Mouse (Mus musculus) forebrain, embryonic 16.5 days (tissue): ENCODE results near the gene Parp8. TPM values are rescaled to one million over a fixed set of nuclear protein-coding genes. Genes with fewer than 3 reads are reported as not detected.
A peak's percentile ranks its signal among the peaks of the same experiment; 100 is the strongest.

Experiments
- ATAC-seq: fragments of 200-750 bp; cut with Nextera tagmentation; 2 replicates; pipeline ENCODE4 v1.8.0; 2017; ENCODE audit warnings: mild to moderate bottlenecking, moderate library complexity
- H3K27ac ChIP-seq: fragments of 300-500 bp; sonication (generic); 2 replicates; pipeline ENCODE4 v1.5.1; 2014; ENCODE audit warnings: low read length, control low read depth
- H3K27me3 ChIP-seq: fragments of 300-500 bp; sonication (generic); replicated peaks from 2 replicates; pipeline ENCODE4 v1.6.1; 2014; ENCODE audit warnings: low read length; ENCODE audit not compliant: control insufficient read depth, insufficient read depth
- H3K36me3 ChIP-seq: fragments of 300-500 bp; sonication (generic); 2 replicates; pipeline ENCODE4 v1.6.1; 2014; ENCODE audit not compliant: control insufficient read depth, insufficient read depth
- H3K4me1 ChIP-seq: fragments of 300-500 bp; sonication (generic); replicated peaks from 2 replicates; pipeline ENCODE4 v1.6.1; 2014; ENCODE audit warnings: low read length; ENCODE audit not compliant: control insufficient read depth, insufficient read depth
- H3K4me2 ChIP-seq: fragments of 300-500 bp; sonication (generic); 2 replicates; pipeline ENCODE4 v1.6.1; 2014; ENCODE audit warnings: mild to moderate bottlenecking, low read length, control low read depth
- H3K4me3 ChIP-seq: fragments of 300-500 bp; sonication (generic); replicated peaks from 2 replicates; pipeline ENCODE4 v1.5.1; 2014; ENCODE audit warnings: mild to moderate bottlenecking, low read length, control low read depth
- H3K9ac ChIP-seq: fragments of 300-500 bp; sonication (generic); replicated peaks from 2 replicates; pipeline ENCODE4 v1.6.1; 2014; ENCODE audit warnings: low read depth, low read length, control low read depth
- H3K9me3 ChIP-seq: fragments of 300-500 bp; sonication (generic); 2 replicates; pipeline ENCODE4 v1.6.1; 2016; ENCODE audit warnings: low read length; ENCODE audit not compliant: control insufficient read depth
- WGBS: fragments of 180-500 bp; shearing (Covaris S2); extraction: QIAGEN DNeasy Blood & Tissue Kit; methylation state at CpG from one replicate; pipeline ENCODE4 v1.1.7; 2014; 5-methylcytosine and 5-hydroxymethylcytosine counted together
- polyA plus RNA-seq: library from polyadenylated mRNA; unstranded; fragments of >200 nt; fragmentation: Nextera tagmentation; extraction: Ambion mirVana; gene quantifications from 2 replicates; pipeline ENCODE4 v1.2.1, GENCODE M21; 2015

The Parp8 gene
- polyA plus RNA-seq, 1 experiment from 2014 or later, result 24.1 TPM

- peak; percentile 87 for ATAC-seq
- Histone ChIP-seq H3K4me3 (peak overlapping the region; percentile 93), H3K4me1 (peaks cover 11% of the 10 kb centered on the region; the same call in 1 of the 2 replicates), H3K9ac (peak overlapping the region; percentile 97), H3K27ac (peak overlapping the region; percentile 90), H3K36me3 (no peaks in the 10 kb centered on the region), H3K9me3 (no peaks in the 10 kb centered on the region), H3K27me3 (no peaks in the 10 kb centered on the region), H3K4me2 (peak overlapping the region; percentile 92)
- 0% methylated on average over 57 of the region's 64 CpGs for WGBS
Observed at GRCm38 (mm10) chr13:117024127-117024915, 1.0 kb downstream of the Parp8 start.

- H3K4me1 ChIP-seq, result peaks cover 11% of the 10 kb centered on the region; the same call in 1 of the 2 replicates
Observed at GRCm38 (mm10) chr13:117023346-117024050, 1.8 kb downstream of the Parp8 start.

GRCm38 (mm10) chr13:117020631-117021030 lies 4.7 kb downstream of the Parp8 start:
- H3K4me1 ChIP-seq, result 0 out of 2 replicates have a peak, but pooled peaks cover 5% of the 10 kb centered on the region
- H3K9ac ChIP-seq, result no peak overlapping the region
- no peaks in the 10 kb centered on the region for H3K36me3 ChIP-seq
- no peak overlapping the region for H3K4me3 ChIP-seq
- no peak overlapping the region for H3K27ac ChIP-seq
- H3K4me2 ChIP-seq, result no peak overlapping the region
- no peaks in the 10 kb centered on the region for H3K9me3 ChIP-seq
- H3K27me3 ChIP-seq, result no peaks in the 10 kb centered on the region
- no peak for ATAC-seq
- 80% methylated on average over 6 of the region's 6 CpGs for WGBS

More at GRCm38 (mm10) chr13:117023346-117024050, 1.8 kb downstream of the Parp8 start:
- Histone ChIP-seq H3K27ac (peak overlapping the region; percentile 90), H3K27me3 (no peaks in the 10 kb centered on the region), H3K9ac (peak overlapping the region; percentile 97), H3K4me3 (peak overlapping the region; percentile 93), H3K9me3 (no peaks in the 10 kb centered on the region), H3K36me3 (no peaks in the 10 kb centered on the region), H3K4me2 (peak overlapping the region; percentile 92)
- WGBS, result 6% methylated on average over 12 of the region's 12 CpGs
- no peak for ATAC-seq

GRCm38 (mm10) chr13:117018676-117019075 lies 6.7 kb downstream of the Parp8 start:
- no peak overlapping the region for H3K4me2 ChIP-seq
- no peak overlapping the region for H3K4me3 ChIP-seq
- 96% methylated on average over 6 of the region's 6 CpGs for WGBS
- H3K27ac ChIP-seq, result no peak overlapping the region
- H3K9ac ChIP-seq, result no peak overlapping the region
- H3K27me3 ChIP-seq, result no peaks in the 10 kb centered on the region
- ATAC-seq, result no peak
- no peaks in the 10 kb centered on the region for H3K36me3 ChIP-seq
- H3K4me1 ChIP-seq, result 0 out of 2 replicates have a peak, but pooled peaks cover 3% of the 10 kb centered on the region
- no peaks in the 10 kb centered on the region for H3K9me3 ChIP-seq

- no peak overlapping the region for H3K9ac ChIP-seq
- H3K4me1 ChIP-seq, result peaks cover 10% of the 10 kb centered on the region; the same call in 1 of the 2 replicates
- no peaks in the 10 kb centered on the region for H3K27me3 ChIP-seq
- 96% methylated on average over 2 of the region's 2 CpGs for WGBS
- H3K36me3 ChIP-seq, result no peaks in the 10 kb centered on the region
- H3K9me3 ChIP-seq, result no peaks in the 10 kb centered on the region
- no peak for ATAC-seq
- no peak overlapping the region for H3K27ac ChIP-seq
- no peak overlapping the region for H3K4me3 ChIP-seq
- H3K4me2 ChIP-seq, result no peak overlapping the region
Observed at GRCm38 (mm10) chr13:117013516-117013915, 11.8 kb downstream of the Parp8 start.

- H3K4me3 ChIP-seq, result no peak overlapping the region
- H3K36me3 ChIP-seq, result no peaks in the 10 kb centered on the region
- no peaks in the 10 kb centered on the region for H3K27me3 ChIP-seq
- no peaks in the 10 kb centered on the region for H3K9me3 ChIP-seq
- no peak overlapping the region for H3K4me2 ChIP-seq
- no peak overlapping the region for H3K27ac ChIP-seq
- H3K4me1 ChIP-seq, result peaks cover 10% of the 10 kb centered on the region; the same call in 1 of the 2 replicates
- H3K9ac ChIP-seq, result no peak overlapping the region
- 70% methylated on average over 9 of the region's 9 CpGs for WGBS
- no peak for ATAC-seq
Observed at GRCm38 (mm10) chr13:117012031-117012430, 13.3 kb downstream of the Parp8 start.

- no peaks in the 10 kb centered on the region for H3K36me3 ChIP-seq
- peak; percentile 84 for ATAC-seq
- 28% methylated on average over 8 of the region's 8 CpGs for WGBS
Observed at GRCm38 (mm10) chr13:117010143-117010542, 15.2 kb downstream of the Parp8 start.

GRCm38 (mm10) chr13:117008021-117009015 lies 17.0 kb downstream of the Parp8 start:
- Histone ChIP-seq H3K27ac (no peak overlapping the region), H3K4me2 (no peak overlapping the region), H3K27me3 (no peaks in the 10 kb centered on the region), H3K36me3 (no peaks in the 10 kb centered on the region), H3K9me3 (no peaks in the 10 kb centered on the region), H3K4me3 (no peak overlapping the region), H3K4me1 (peaks cover 10% of the 10 kb centered on the region; the same call in 1 of the 2 replicates), H3K9ac (no peak overlapping the region)
- ATAC-seq, result no peak
- 85% methylated on average over 9 of the region's 9 CpGs for WGBS

More at GRCm38 (mm10) chr13:117010143-117010542, 15.2 kb downstream of the Parp8 start:
- peaks cover 10% of the 10 kb centered on the region; the same call in 1 of the 2 replicates for H3K4me1 ChIP-seq
- H3K27me3 ChIP-seq, result no peaks in the 10 kb centered on the region
- H3K4me3 ChIP-seq, result no peak overlapping the region
- no peak overlapping the region for H3K27ac ChIP-seq
- H3K9me3 ChIP-seq, result no peaks in the 10 kb centered on the region
- no peak overlapping the region for H3K9ac ChIP-seq
- H3K4me2 ChIP-seq, result 0 out of 2 replicates have a peak overlapping the region, but pooled peaks have one; percentile 0
